Mouse (Mus musculus): ENCODE data around the gene Gm45902.

- no peak for TF ChIP-seq GATA1 (IDR thresholded peaks at IDR 0.05; ENCODE audit: borderline replicate concordance, low read length)
- no peak for TF ChIP-seq CTCF (IDR thresholded peaks at IDR 0.05; ENCODE audit: low read depth, low read length)
- TF ChIP-seq GATA2 (IDR thresholded peaks at IDR 0.05; ENCODE audit: borderline replicate concordance, low read depth, low read length): no peak
- TF ChIP-seq TAL1 (conservative IDR thresholded peaks at IDR 0.05; ENCODE audit: low read depth, low read length): no peak
- no peak for TF ChIP-seq POLR2AphosphoS5 (IDR thresholded peaks at IDR 0.05; ENCODE audit: insufficient replicate concordance, low read depth, low read length)
Observed at GRCm38 (mm10) chr2:3512076-3512475, 514 bp downstream of the Gm45902 start.

All from G1E (cell line).